Comparison of ENCODE assay signal across 29 mouse cellular contexts in genomic region chr9:107660777-107661176, GRCm38 (mm10). TPM values are rescaled to one million over a fixed set of nuclear protein-coding genes. Genes with fewer than 3 reads are reported as not detected.
A peak's percentile ranks its signal among the peaks of the same experiment; 100 is the strongest.
DNase-seq lines count a peak whose midpoint lies in the region; ATAC-seq and TF ChIP-seq lines count a peak whose summit lies in the region.
"Had no signal": no experiment of that assay in that cellular context is flagged by ENCODE, and none has a peak within 500 bp of the region (broad histone marks: within the 10 kb centered on the region; RNA-seq: fewer than 3 reads in every experiment).

No protein-coding gene starts in this region.

- peaks cover 27% of the 10 kb centered on the region; the same call in 1 of the 2 replicates for H3K4me1 ChIP-seq in hindbrain, postnatal 0 days (ENCODE audit: insufficient read depth, low read length)
- peaks cover 8% of the 10 kb centered on the region for H3K4me1 ChIP-seq in hindbrain, embryonic 14.5 days (replicated peaks; ENCODE audit: control insufficient read depth, insufficient read depth, low read length)
- H3K4me1 ChIP-seq in midbrain, postnatal 0 days (ENCODE audit: insufficient read depth, low read length), result peaks cover 8% of the 10 kb centered on the region; the same call in 1 of the 2 replicates
- peaks cover 10% of the 10 kb centered on the region for H3K4me1 ChIP-seq in midbrain, embryonic 14.5 days (ENCODE audit: control insufficient read depth, insufficient read depth, low read length)
- peaks cover 0 to 8% of the 10 kb centered on the region in 2 experiments; a peak in 1 of 4 replicates for H3K4me1 ChIP-seq in ES-E14 (ENCODE audit: control insufficient read depth in 2 of 2, insufficient read depth in 2 of 2, low read length in 2 of 2, poor library complexity in 1 of 2)
- peaks cover 3% of the 10 kb centered on the region; the same call in 1 of the 2 replicates for H3K4me1 ChIP-seq in stomach, embryonic 15.5 days
- peaks cover 7% of the 10 kb centered on the region; the same call in 1 of the 2 replicates for H3K4me1 ChIP-seq in forebrain, embryonic 11.5 days (replicated peaks; ENCODE audit: control insufficient read depth, insufficient read depth, low read length)

- ATAC-seq in hindbrain, postnatal 0 days, result no peak
- ATAC-seq in hindbrain, embryonic 14.5 days (ENCODE audit: low FRiP score), result no peak
- no peak for ATAC-seq in midbrain, postnatal 0 days (ENCODE audit: low FRiP score)
- ATAC-seq in midbrain, embryonic 14.5 days (ENCODE audit: low FRiP score, low TSS enrichment), result no peak
- no peak; the same call in 1 of the 2 replicates for ATAC-seq in stomach, embryonic 15.5 days (ENCODE audit: insufficient read depth, low FRiP score, low read depth)
- ATAC-seq in forebrain, embryonic 11.5 days (replicated peaks; ENCODE audit: low FRiP score), result no peak
- ATAC-seq: CD4-positive, CD25-positive, alpha-beta regulatory T cell, adult 4 months; forebrain, embryonic 14.5 days had no signal

- no peaks in the 10 kb centered on the region for H3K9me3 ChIP-seq in hindbrain, postnatal 0 days (ENCODE audit: low read length)
- H3K9me3 ChIP-seq in hindbrain, embryonic 14.5 days (ENCODE audit: control insufficient read depth, low read length), result no peaks in the 10 kb centered on the region
- H3K9me3 ChIP-seq in midbrain, postnatal 0 days (ENCODE audit: low read length), result no peaks in the 10 kb centered on the region
- no peaks in the 10 kb centered on the region for H3K9me3 ChIP-seq in midbrain, embryonic 14.5 days (ENCODE audit: control insufficient read depth, low read length)
- no peaks in the 10 kb centered on the region for H3K9me3 ChIP-seq in ES-E14 (ENCODE audit: control insufficient read depth, insufficient read depth, low read depth, low read length)
- H3K9me3 ChIP-seq in stomach, embryonic 15.5 days, result no peaks in the 10 kb centered on the region
- H3K9me3 ChIP-seq in forebrain, embryonic 11.5 days (ENCODE audit: control insufficient read depth, low read length), result no peaks in the 10 kb centered on the region
- H3K9me3 ChIP-seq: embryonic facial prominence, embryonic 13.5 days; forebrain, embryonic 10.5 days; G1E; heart, embryonic 10.5 days; heart, embryonic 13.5 days; hindbrain, embryonic 15.5 days had no signal

- H3K36me3 ChIP-seq in hindbrain, postnatal 0 days (ENCODE audit: insufficient read depth, low read length), result no peaks in the 10 kb centered on the region
- no peaks in the 10 kb centered on the region for H3K36me3 ChIP-seq in hindbrain, embryonic 14.5 days (replicated peaks; ENCODE audit: control insufficient read depth, insufficient read depth)
- no peaks in the 10 kb centered on the region for H3K36me3 ChIP-seq in midbrain, postnatal 0 days (ENCODE audit: insufficient read depth, low read length)
- no peaks in the 10 kb centered on the region for H3K36me3 ChIP-seq in midbrain, embryonic 14.5 days (ENCODE audit: control insufficient read depth, insufficient read depth, low read length)
- no peaks in the 10 kb centered on the region for H3K36me3 ChIP-seq in ES-E14 (ENCODE audit: control insufficient read depth, insufficient read depth, low read length, poor library complexity, severe bottlenecking)
- no peaks in the 10 kb centered on the region for H3K36me3 ChIP-seq in stomach, embryonic 15.5 days
- H3K36me3 ChIP-seq in forebrain, embryonic 11.5 days (ENCODE audit: control insufficient read depth, insufficient read depth, low read length), result no peaks in the 10 kb centered on the region
- H3K36me3 ChIP-seq: embryonic facial prominence, embryonic 13.5 days; forebrain, embryonic 10.5 days; G1E; heart, embryonic 10.5 days; heart, embryonic 13.5 days; hindbrain, embryonic 15.5 days had no signal

- no peak overlapping the region for H3K4me3 ChIP-seq in hindbrain, postnatal 0 days (ENCODE audit: low read length)
- no peak overlapping the region for H3K4me3 ChIP-seq in hindbrain, embryonic 14.5 days (replicated peaks; ENCODE audit: low read length)
- no peak overlapping the region for H3K4me3 ChIP-seq in midbrain, postnatal 0 days (ENCODE audit: low read depth, low read length)
- H3K4me3 ChIP-seq in midbrain, embryonic 14.5 days (replicated peaks; ENCODE audit: low read depth, low read length), result no peak overlapping the region
- H3K4me3 ChIP-seq in ES-E14 (ENCODE audit: insufficient read depth in 1 of 2, low read depth in 1 of 2, low read length in 2 of 2, poor library complexity in 1 of 2, severe bottlenecking in 1 of 2), result no peak overlapping the region
- H3K4me3 ChIP-seq in stomach, embryonic 15.5 days (replicated peaks), result no peak overlapping the region
- H3K4me3 ChIP-seq in forebrain, embryonic 11.5 days (ENCODE audit: low read depth, low read length), result no peak overlapping the region
- H3K4me3 ChIP-seq: embryonic facial prominence, embryonic 13.5 days; forebrain, embryonic 10.5 days; heart, adult 2 months; heart, embryonic 10.5 days; heart, embryonic 13.5 days; hindbrain, embryonic 15.5 days had no signal

- H3K27me3 ChIP-seq in hindbrain, postnatal 0 days (ENCODE audit: insufficient read depth, low read length), result peaks cover 2% of the 10 kb centered on the region; the same call in 1 of the 2 replicates
- peaks cover 6% of the 10 kb centered on the region for H3K27me3 ChIP-seq in hindbrain, embryonic 14.5 days (ENCODE audit: control insufficient read depth, insufficient read depth, low read length)
- H3K27me3 ChIP-seq in midbrain, postnatal 0 days (ENCODE audit: insufficient read depth, low read length), result peaks cover 7% of the 10 kb centered on the region; the same call in 1 of the 2 replicates
- H3K27me3 ChIP-seq in midbrain, embryonic 14.5 days (ENCODE audit: control insufficient read depth, insufficient read depth, low read length), result peaks cover 5% of the 10 kb centered on the region; the same call in 1 of the 2 replicates
- peaks cover 6% of the 10 kb centered on the region for H3K27me3 ChIP-seq in stomach, embryonic 15.5 days (replicated peaks)
- peaks cover 6% of the 10 kb centered on the region for H3K27me3 ChIP-seq in forebrain, embryonic 11.5 days (ENCODE audit: control insufficient read depth, insufficient read depth, low read length)

- no peak for DNase-seq in hindbrain, postnatal 0 days (ENCODE audit: low spot score)
- no peak for DNase-seq in hindbrain, embryonic 14.5 days (ENCODE audit: low spot score)
- DNase-seq in midbrain, postnatal 0 days (ENCODE audit: low spot score), result no peak
- no peak for DNase-seq in midbrain, embryonic 14.5 days
- no peak for DNase-seq in ES-E14 (ENCODE audit: low read depth, low spot score)
- DNase-seq in right cerebral cortex, postnatal 25 days, result no peak
- no peak for DNase-seq in forebrain, embryonic 11.5 days (ENCODE audit: low spot score)
- DNase-seq: adrenal gland, adult 2 months; adrenal gland, postnatal 14 days; cerebellum, adult 11 months; cerebellum, adult 9-11 months; cerebellum, postnatal 25 days; forebrain, postnatal 0 days; gastrocnemius, postnatal 10 days; gastrocnemius, postnatal 36 days; heart, adult 2 months; heart, postnatal 14 days; heart, postnatal 4 days had no signal

- no peak overlapping the region for H3K4me2 ChIP-seq in hindbrain, postnatal 0 days (ENCODE audit: low read depth, low read length)
- H3K4me2 ChIP-seq in hindbrain, embryonic 14.5 days (replicated peaks), result no peak overlapping the region
- H3K4me2 ChIP-seq in midbrain, postnatal 0 days (ENCODE audit: low read depth, low read length, poor library complexity, severe bottlenecking), result no peak overlapping the region
- no peak overlapping the region for H3K4me2 ChIP-seq in midbrain, embryonic 14.5 days (ENCODE audit: low read length)
- H3K4me2 ChIP-seq in stomach, embryonic 15.5 days, result no peak overlapping the region
- no peak overlapping the region for H3K4me2 ChIP-seq in forebrain, embryonic 11.5 days (ENCODE audit: low read depth, low read length, severe bottlenecking)
- H3K4me2 ChIP-seq: embryonic facial prominence, embryonic 13.5 days; heart, embryonic 13.5 days; hindbrain, embryonic 15.5 days had no signal

- in situ Hi-C loops in ES-E14 (cut with MboI; ENCODE audit: low sequenced_read_pairs in 2 of 2, unreplicated experiment in 2 of 2), result no loop called here

- no peak overlapping the region for H3K9ac ChIP-seq in hindbrain, postnatal 0 days (replicated peaks; ENCODE audit: low read length)
- H3K9ac ChIP-seq in hindbrain, embryonic 14.5 days, result no peak overlapping the region
- H3K9ac ChIP-seq in midbrain, postnatal 0 days (replicated peaks; ENCODE audit: low read length, poor library complexity, severe bottlenecking), result no peak overlapping the region
- no peak overlapping the region for H3K9ac ChIP-seq in midbrain, embryonic 14.5 days (replicated peaks; ENCODE audit: low read length)
- no peak overlapping the region for H3K9ac ChIP-seq in ES-E14 (ENCODE audit: insufficient read depth, low read depth, low read length, poor library complexity, severe bottlenecking)
- H3K9ac ChIP-seq in stomach, embryonic 15.5 days, result no peak overlapping the region
- H3K9ac ChIP-seq in forebrain, embryonic 11.5 days (ENCODE audit: low read length), result no peak overlapping the region
- H3K9ac ChIP-seq: embryonic facial prominence, embryonic 13.5 days; forebrain, postnatal 0 days; heart, embryonic 13.5 days; hindbrain, embryonic 15.5 days had no signal

- TF ChIP-seq CTCF in hindbrain, postnatal 0 days (IDR thresholded peaks at IDR 0.05; ENCODE audit: low read depth), result no peak
- TF ChIP-seq CTCF in midbrain, postnatal 0 days (IDR thresholded peaks at IDR 0.05), result no peak

- peak overlapping the region; percentile 81; the same call in 1 of the 2 replicates for H3K27ac ChIP-seq in hindbrain, postnatal 0 days
- no peak overlapping the region for H3K27ac ChIP-seq in hindbrain, embryonic 14.5 days
- peak overlapping the region; percentile 9; the same call in 1 of the 2 replicates for H3K27ac ChIP-seq in midbrain, postnatal 0 days (ENCODE audit: low read depth, low read length)
- no peak overlapping the region for H3K27ac ChIP-seq in midbrain, embryonic 14.5 days (replicated peaks; ENCODE audit: low read depth, low read length)
- no peak overlapping the region for H3K27ac ChIP-seq in ES-E14 (ENCODE audit: insufficient read depth, low read depth, low read length, poor library complexity, severe bottlenecking)
- 0 out of 2 replicates have a peak overlapping the region, but pooled peaks have one; percentile 32 for H3K27ac ChIP-seq in stomach, embryonic 15.5 days
- no peak overlapping the region for H3K27ac ChIP-seq in forebrain, embryonic 11.5 days (ENCODE audit: low read depth, low read length)
- H3K27ac ChIP-seq: embryonic facial prominence, embryonic 13.5 days; heart, adult 2 months; heart, embryonic 10.5 days; heart, embryonic 13.5 days had no signal

- 31% methylated on average over 3 of the region's 3 CpGs for WGBS in hindbrain, postnatal 0 days
- WGBS in hindbrain, embryonic 14.5 days, result 41% methylated on average over 3 of the region's 3 CpGs
- WGBS in midbrain, postnatal 0 days, result 44% methylated on average over 3 of the region's 3 CpGs
- 53% methylated on average over 3 of the region's 3 CpGs for WGBS in midbrain, embryonic 14.5 days
- 57% methylated on average over 3 of the region's 3 CpGs for WGBS in stomach, embryonic 15.5 days
- WGBS in forebrain, embryonic 11.5 days, result 86% methylated on average over 3 of the region's 3 CpGs

RNA-seq across cellular contexts. Expression of gene Slc38a3, which starts 8.6 kb away (rescaled TPM):
- total RNA-seq in hindbrain, postnatal 0 days (2014; rRNA removed), result 102 and 134 TPM in 2 replicates
- 52.1 and 54.5 TPM in 2 replicates for polyA plus RNA-seq in hindbrain, postnatal 0 days (2015; fragmentation: Nextera tagmentation; extraction: Ambion mirVana)
- 48.3 and 48.5 TPM in 2 replicates for polyA plus RNA-seq in hindbrain, embryonic 14.5 days (2014; fragmentation: Nextera tagmentation; extraction: Ambion mirVana)
- total RNA-seq in midbrain, postnatal 0 days (2014; rRNA removed), result 70.0 and 94.5 TPM in 2 replicates
- 37.6 and 44.6 TPM in 2 replicates for polyA plus RNA-seq in midbrain, postnatal 0 days (2015; fragmentation: Nextera tagmentation; extraction: Ambion mirVana)
- 20.4 and 31.9 TPM in 2 replicates for polyA plus RNA-seq in midbrain, embryonic 14.5 days (2014; fragmentation: Nextera tagmentation; extraction: Ambion mirVana)
- 2.9 and 8.9 TPM in 2 replicates for total RNA-seq in ES-E14 (2012; rRNA removed)
- 19.5 and 28.6 TPM in 2 replicates for polyA plus RNA-seq in stomach, embryonic 15.5 days (2015; fragmentation: Nextera tagmentation; extraction: Ambion mirVana)
- 6.7 TPM in 2 replicates for polyA plus RNA-seq in forebrain, embryonic 11.5 days (2014; fragmentation: Nextera tagmentation; extraction: Ambion mirVana)
- total RNA-seq: common myeloid progenitor, adult 5-6 weeks; granulocyte monocyte progenitor cell, adult 5-6 weeks had no signal
- polyA plus RNA-seq: CD4-positive, CD25-positive, alpha-beta regulatory T cell, adult 4 months; G1E had no signal

RNA-seq across cellular contexts. Expression of gene Gnat1, which starts 18.7 kb away (rescaled TPM):
- total RNA-seq in hindbrain, postnatal 0 days (2014; rRNA removed), result 0.52 TPM in 1 of 2 replicates, not detected in the other
- polyA plus RNA-seq in hindbrain, postnatal 0 days (2015; fragmentation: Nextera tagmentation; extraction: Ambion mirVana), result 2.4 and 2.7 TPM in 2 replicates
- 1.3 TPM in 2 replicates for polyA plus RNA-seq in hindbrain, embryonic 14.5 days (2014; fragmentation: Nextera tagmentation; extraction: Ambion mirVana)
- total RNA-seq in midbrain, postnatal 0 days (2014; rRNA removed), result 0.52 and 0.55 TPM in 2 replicates
- polyA plus RNA-seq in midbrain, postnatal 0 days (2015; fragmentation: Nextera tagmentation; extraction: Ambion mirVana), result 2.3 and 2.6 TPM in 2 replicates
- 0.97 and 2.0 TPM in 2 replicates for polyA plus RNA-seq in midbrain, embryonic 14.5 days (2014; fragmentation: Nextera tagmentation; extraction: Ambion mirVana)
- 1.2 and 1.8 TPM in 2 replicates for total RNA-seq in ES-E14 (2012; rRNA removed)
- polyA plus RNA-seq in stomach, embryonic 15.5 days (2015; fragmentation: Nextera tagmentation; extraction: Ambion mirVana), result 1.1 and 1.9 TPM in 2 replicates
- 1.6 and 2.6 TPM in 2 replicates for polyA plus RNA-seq in forebrain, embryonic 11.5 days (2014; fragmentation: Nextera tagmentation; extraction: Ambion mirVana)
- total RNA-seq: common myeloid progenitor, adult 5-6 weeks; gastrocnemius, postnatal 10 days; gastrocnemius, postnatal 36 days; granulocyte monocyte progenitor cell, adult 5-6 weeks; heart, adult 2 months; heart, postnatal 14 days; heart, postnatal 4 days had no signal
- polyA plus RNA-seq: G1E; heart, adult 2 months had no signal

RNA-seq across cellular contexts. Expression of gene Gnai2, which starts 25.6 kb away (rescaled TPM):
- total RNA-seq in hindbrain, postnatal 0 days (2014; rRNA removed), result 334 and 369 TPM in 2 replicates
- polyA plus RNA-seq in hindbrain, postnatal 0 days (2015; fragmentation: Nextera tagmentation; extraction: Ambion mirVana), result 275 and 287 TPM in 2 replicates
- 282 and 291 TPM in 2 replicates for polyA plus RNA-seq in hindbrain, embryonic 14.5 days (2014; fragmentation: Nextera tagmentation; extraction: Ambion mirVana)
- total RNA-seq in midbrain, postnatal 0 days (2014; rRNA removed), result 224 and 241 TPM in 2 replicates
- 260 and 264 TPM in 2 replicates for polyA plus RNA-seq in midbrain, postnatal 0 days (2015; fragmentation: Nextera tagmentation; extraction: Ambion mirVana)
- polyA plus RNA-seq in midbrain, embryonic 14.5 days (2014; fragmentation: Nextera tagmentation; extraction: Ambion mirVana), result 284 and 326 TPM in 2 replicates
- 178 and 232 TPM in 2 replicates for total RNA-seq in ES-E14 (2012; rRNA removed)
- polyA plus RNA-seq in stomach, embryonic 15.5 days (2015; fragmentation: Nextera tagmentation; extraction: Ambion mirVana), result 355 and 371 TPM in 2 replicates
- polyA plus RNA-seq in forebrain, embryonic 11.5 days (2014; fragmentation: Nextera tagmentation; extraction: Ambion mirVana), result 527 and 580 TPM in 2 replicates

RNA-seq across cellular contexts. Expression of gene Sema3f, which starts 49.5 kb away (rescaled TPM):
- total RNA-seq in hindbrain, postnatal 0 days (2014; rRNA removed), result 65.4 and 81.3 TPM in 2 replicates
- polyA plus RNA-seq in hindbrain, postnatal 0 days (2015; fragmentation: Nextera tagmentation; extraction: Ambion mirVana), result 7.5 and 8.7 TPM in 2 replicates
- polyA plus RNA-seq in hindbrain, embryonic 14.5 days (2014; fragmentation: Nextera tagmentation; extraction: Ambion mirVana), result 17.5 and 17.7 TPM in 2 replicates
- total RNA-seq in midbrain, postnatal 0 days (2014; rRNA removed), result 115 and 120 TPM in 2 replicates
- 13.5 and 14.1 TPM in 2 replicates for polyA plus RNA-seq in midbrain, postnatal 0 days (2015; fragmentation: Nextera tagmentation; extraction: Ambion mirVana)
- 34.0 and 37.0 TPM in 2 replicates for polyA plus RNA-seq in midbrain, embryonic 14.5 days (2014; fragmentation: Nextera tagmentation; extraction: Ambion mirVana)
- 11.5 and 11.6 TPM in 2 replicates for total RNA-seq in ES-E14 (2012; rRNA removed)
- polyA plus RNA-seq in stomach, embryonic 15.5 days (2015; fragmentation: Nextera tagmentation; extraction: Ambion mirVana), result 19.7 and 21.3 TPM in 2 replicates
- polyA plus RNA-seq in forebrain, embryonic 11.5 days (2014; fragmentation: Nextera tagmentation; extraction: Ambion mirVana), result 13.2 and 15.9 TPM in 2 replicates
- total RNA-seq: granulocyte monocyte progenitor cell, adult 5-6 weeks had no signal
- polyA plus RNA-seq: CD4-positive, CD25-positive, alpha-beta regulatory T cell, adult 4 months had no signal

RNA-seq across cellular contexts. Expression of gene Sema3b, which starts 51.7 kb away (rescaled TPM):
- 11.2 and 14.6 TPM in 2 replicates for total RNA-seq in hindbrain, postnatal 0 days (2014; rRNA removed)
- 8.3 and 9.0 TPM in 2 replicates for polyA plus RNA-seq in hindbrain, postnatal 0 days (2015; fragmentation: Nextera tagmentation; extraction: Ambion mirVana)
- polyA plus RNA-seq in hindbrain, embryonic 14.5 days (2014; fragmentation: Nextera tagmentation; extraction: Ambion mirVana), result 4.2 and 4.5 TPM in 2 replicates
- total RNA-seq in midbrain, postnatal 0 days (2014; rRNA removed), result 5.7 and 16.7 TPM in 2 replicates
- polyA plus RNA-seq in midbrain, postnatal 0 days (2015; fragmentation: Nextera tagmentation; extraction: Ambion mirVana), result 4.0 and 5.1 TPM in 2 replicates
- polyA plus RNA-seq in midbrain, embryonic 14.5 days (2014; fragmentation: Nextera tagmentation; extraction: Ambion mirVana), result 1.5 and 3.2 TPM in 2 replicates
- 7.4 and 7.6 TPM in 2 replicates for total RNA-seq in ES-E14 (2012; rRNA removed)
- 13.2 and 16.5 TPM in 2 replicates for polyA plus RNA-seq in stomach, embryonic 15.5 days (2015; fragmentation: Nextera tagmentation; extraction: Ambion mirVana)
- polyA plus RNA-seq in forebrain, embryonic 11.5 days (2014; fragmentation: Nextera tagmentation; extraction: Ambion mirVana), result 1.7 TPM in 2 replicates
- total RNA-seq: common myeloid progenitor, adult 5-6 weeks; granulocyte monocyte progenitor cell, adult 5-6 weeks had no signal
- polyA plus RNA-seq: CD4-positive, CD25-positive, alpha-beta regulatory T cell, adult 4 months; G1E had no signal

Comparison
In these comparisons a context has a peak if more than half of its experiments do, and no peak if none do; other contexts are left out.
1. H3K27ac ChIP-seq: peak in hindbrain, postnatal 0 days (single experiment), midbrain, postnatal 0 days (single experiment) and stomach, embryonic 15.5 days (single experiment); none in hindbrain, embryonic 14.5 days (single experiment), midbrain, embryonic 14.5 days (single experiment), ES-E14 (single experiment) and forebrain, embryonic 11.5 days (single experiment).